Mouse (Mus musculus) induced T-regulatory cell, adult 2 months (primary cell): ENCODE results near the gene Dusp9.
A peak's percentile ranks its signal among the peaks of the same experiment; 100 is the strongest.

Source experiments
- DNase-seq: peaks from one replicate; pipeline ENCODE4 v3.0.0-alpha.2; 2012; ENCODE audit warnings: low read depth

Gene Dusp9

GRCm38 (mm10) chrX:73663143-73663542 is 23.9 kb downstream of the Dusp9 start:
- peak; percentile 40 for DNase-seq

GRCm38 (mm10) chrX:73672031-73672431 is 32.8 kb downstream of the Dusp9 start:
- DNase-seq = peak; percentile 78

DNA sequence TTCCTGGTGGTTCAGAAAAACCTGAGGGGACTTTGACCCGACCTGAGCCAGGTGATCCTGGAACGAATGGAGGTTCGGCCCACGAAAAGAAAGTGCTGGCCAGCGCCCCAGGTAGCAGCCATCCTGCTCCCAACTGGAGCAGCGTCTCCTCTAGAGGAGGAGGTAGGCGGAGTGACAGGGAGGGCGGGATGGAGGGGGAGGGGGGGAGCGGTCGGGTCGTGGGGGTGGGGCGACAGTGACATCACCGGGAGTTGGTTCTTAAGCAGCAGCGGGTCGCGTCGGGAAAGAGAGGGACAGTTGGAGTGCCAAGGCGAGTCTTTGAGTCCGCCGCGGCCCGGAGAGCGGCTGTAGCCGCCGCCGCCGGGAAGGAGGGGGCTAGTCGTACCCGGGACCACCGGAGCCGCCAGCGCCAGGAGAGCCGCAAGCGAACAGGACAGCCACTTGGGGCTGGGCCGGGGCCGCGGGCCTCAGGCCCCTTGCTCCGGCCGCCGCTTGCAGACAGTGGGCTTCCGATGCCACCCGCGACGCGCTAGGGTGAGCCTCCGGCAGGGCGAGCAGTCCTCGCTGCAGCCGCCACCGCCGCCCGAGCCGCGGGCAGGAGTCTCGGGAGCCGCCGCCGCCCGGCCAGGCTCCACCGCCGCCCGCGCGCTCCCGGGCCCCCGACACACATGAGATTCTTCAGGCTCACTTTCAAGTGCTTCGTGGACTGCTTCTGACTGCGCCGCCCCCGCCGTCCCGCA is 33.8 kb downstream of the Dusp9 start, which contains the start of gene Slc6a8:
Gene Slc6a8 (plus strand): TSS at position 272 of the 740 bp plus-strand sequence.
- peak; percentile 50 for DNase-seq

DNA sequence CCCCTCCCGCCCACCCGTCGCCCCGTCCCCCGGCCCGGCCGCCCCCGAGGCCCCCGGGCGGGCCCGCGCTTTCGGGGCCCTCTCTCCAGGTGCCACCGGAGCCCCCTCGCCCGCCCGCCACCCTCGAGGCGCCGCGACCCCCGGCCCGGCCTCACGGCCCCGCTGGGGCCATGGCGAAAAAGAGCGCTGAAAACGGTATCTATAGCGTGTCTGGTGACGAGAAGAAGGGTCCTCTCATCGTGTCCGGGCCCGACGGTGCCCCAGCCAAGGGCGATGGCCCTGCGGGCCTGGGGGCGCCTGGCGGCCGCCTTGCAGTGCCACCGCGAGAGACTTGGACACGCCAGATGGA is 34.4 kb downstream of the Dusp9 start:
- DNase-seq = no peak

GRCm38 (mm10) chrX:73673968-73674661 is 34.9 kb downstream of the Dusp9 start:
- DNase-seq = no peak

DNA sequence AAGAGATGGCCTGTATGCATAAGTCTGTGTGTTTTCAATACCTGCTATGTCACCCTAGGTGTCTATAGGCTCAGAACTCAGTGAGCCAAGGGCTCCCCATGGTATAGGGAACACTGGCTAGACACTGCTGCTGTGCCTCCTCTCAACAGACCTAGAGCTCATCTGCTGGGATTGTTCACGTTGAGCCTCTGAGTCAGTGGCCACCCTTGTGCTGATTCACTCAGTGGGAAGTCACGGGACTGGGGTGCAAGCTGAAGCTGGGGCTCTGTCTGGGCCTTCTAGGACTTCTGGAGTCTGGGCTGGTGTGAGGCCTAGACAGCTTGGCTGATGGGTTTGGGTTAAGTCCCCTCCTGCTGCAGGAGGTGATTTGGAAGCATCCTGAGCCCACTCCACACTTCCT is 36.0 kb downstream of the Dusp9 start:
- no peak for DNase-seq

GRCm38 (mm10) chrX:73676668-73677067 is 37.4 kb downstream of the Dusp9 start:
- no peak for DNase-seq

GRCm38 (mm10) chrX:73684156-73684555 is 44.9 kb downstream of the Dusp9 start:
- DNase-seq = no peak

- no peak for DNase-seq
Measured at GRCm38 (mm10) chrX:73684978-73685377, 45.8 kb downstream of the Dusp9 start.

- no peak for DNase-seq
Measured at GRCm38 (mm10) chrX:73685629-73686028, 46.4 kb downstream of the Dusp9 start.

DNA sequence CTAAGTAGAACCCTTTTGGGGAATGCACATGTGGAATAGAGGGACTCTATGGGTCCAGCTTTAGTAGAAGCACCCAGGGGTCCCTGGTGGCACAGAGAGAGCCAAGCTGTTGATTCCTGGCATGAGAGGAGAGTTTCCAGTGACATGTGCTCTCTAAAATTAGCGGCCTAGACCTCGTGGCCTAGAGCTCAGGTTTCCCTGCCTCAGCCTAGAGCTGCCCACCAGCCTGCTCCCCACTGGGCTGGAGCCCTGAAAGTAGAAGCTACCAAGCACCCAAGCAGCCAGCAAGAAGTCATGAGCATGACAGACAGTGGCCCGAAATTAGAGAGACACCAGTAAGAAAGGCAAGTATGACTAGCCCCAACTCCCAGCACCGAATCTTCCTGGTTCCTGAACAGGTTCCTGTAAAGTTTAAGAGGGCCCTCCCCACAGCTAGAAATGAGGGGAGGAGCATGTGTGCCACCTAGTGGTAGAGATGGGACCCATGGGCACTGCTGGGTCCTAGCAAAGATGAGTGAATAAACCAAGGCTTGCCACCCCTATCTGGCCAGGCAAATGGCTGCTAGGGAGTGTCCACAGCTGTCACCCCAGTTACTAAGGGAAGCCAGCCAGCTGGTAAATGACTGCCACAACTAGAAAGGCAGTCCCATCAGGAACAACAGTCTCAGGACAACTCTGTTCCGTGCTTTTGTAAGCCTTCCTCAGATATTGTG is 51.9 kb downstream of the Dusp9 start:
- peak; percentile 67 for DNase-seq
